Mouse (Mus musculus) heart, embryonic 11.5 days (tissue): Measurements from ENCODE around the gene Nrxn3. TPM values are rescaled to one million over a fixed set of nuclear protein-coding genes. Genes with fewer than 3 reads are reported as not detected.

Experiments
- ATAC-seq: fragments of 200-750 bp; cut with Nextera tagmentation; replicated peaks from 2 replicates; pipeline ENCODE4 v1.8.0; 2017; ENCODE audit warnings: moderate library complexity; ENCODE audit not compliant: insufficient number of reproducible peaks, low FRiP score, low TSS enrichment
- H3K27ac ChIP-seq: fragments of 300-500 bp; sonication (generic); 2 replicates; pipeline ENCODE4 v1.5.1; 2014; ENCODE audit warnings: mild to moderate bottlenecking, low read depth, low read length
- H3K27me3 ChIP-seq: fragments of 300-500 bp; sonication (generic); 2 replicates; pipeline ENCODE4 v1.6.1; 2014; ENCODE audit warnings: mild to moderate bottlenecking, low read length, mixed read lengths; ENCODE audit not compliant: control insufficient read depth, insufficient read depth
- H3K36me3 ChIP-seq: fragments of 300-500 bp; sonication (generic); 2 replicates; pipeline ENCODE4 v1.6.1; 2014; ENCODE audit warnings: mild to moderate bottlenecking, low read length, moderate library complexity, mixed read lengths; ENCODE audit not compliant: control insufficient read depth, insufficient read depth
- H3K4me1 ChIP-seq: fragments of 300-500 bp; sonication (generic); 2 replicates; pipeline ENCODE4 v1.6.1; 2014; ENCODE audit warnings: low read length; ENCODE audit not compliant: control insufficient read depth, insufficient read depth
- H3K4me2 ChIP-seq: fragments of 300-500 bp; sonication (generic); 2 replicates; pipeline ENCODE4 v1.6.1; 2014; ENCODE audit warnings: mild to moderate bottlenecking, moderate library complexity
- H3K4me3 ChIP-seq: fragments of 300-500 bp; sonication (generic); 2 replicates; pipeline ENCODE4 v1.5.1; 2014; ENCODE audit warnings: low read depth, low read length
- H3K9ac ChIP-seq: fragments of 300-500 bp; sonication (generic); 2 replicates; pipeline ENCODE4 v1.6.1; 2014; ENCODE audit warnings: mild to moderate bottlenecking, low read depth, low read length, moderate library complexity
- H3K9me3 ChIP-seq: fragments of 300-500 bp; sonication (generic); replicated peaks from 2 replicates; pipeline ENCODE4 v1.6.1; 2016; ENCODE audit warnings: low read length; ENCODE audit not compliant: control insufficient read depth
- WGBS: fragments of 180-500 bp; shearing (Covaris S2); extraction: QIAGEN DNeasy Blood & Tissue Kit; methylation state at CpG from one replicate; pipeline ENCODE4 v1.1.7; 2014; ENCODE audit not compliant: insufficient replicate concordance; 5-methylcytosine and 5-hydroxymethylcytosine counted together
- polyA plus RNA-seq: library from polyadenylated mRNA; unstranded; fragments of >200 nt; fragmentation: Nextera tagmentation; extraction: Ambion mirVana; gene quantifications from 2 replicates; pipeline ENCODE4 v1.2.1, GENCODE M21; 2014

Nrxn3 gene
- polyA plus RNA-seq, 1 experiment from 2014 or later, result 4.5 TPM

DNA sequence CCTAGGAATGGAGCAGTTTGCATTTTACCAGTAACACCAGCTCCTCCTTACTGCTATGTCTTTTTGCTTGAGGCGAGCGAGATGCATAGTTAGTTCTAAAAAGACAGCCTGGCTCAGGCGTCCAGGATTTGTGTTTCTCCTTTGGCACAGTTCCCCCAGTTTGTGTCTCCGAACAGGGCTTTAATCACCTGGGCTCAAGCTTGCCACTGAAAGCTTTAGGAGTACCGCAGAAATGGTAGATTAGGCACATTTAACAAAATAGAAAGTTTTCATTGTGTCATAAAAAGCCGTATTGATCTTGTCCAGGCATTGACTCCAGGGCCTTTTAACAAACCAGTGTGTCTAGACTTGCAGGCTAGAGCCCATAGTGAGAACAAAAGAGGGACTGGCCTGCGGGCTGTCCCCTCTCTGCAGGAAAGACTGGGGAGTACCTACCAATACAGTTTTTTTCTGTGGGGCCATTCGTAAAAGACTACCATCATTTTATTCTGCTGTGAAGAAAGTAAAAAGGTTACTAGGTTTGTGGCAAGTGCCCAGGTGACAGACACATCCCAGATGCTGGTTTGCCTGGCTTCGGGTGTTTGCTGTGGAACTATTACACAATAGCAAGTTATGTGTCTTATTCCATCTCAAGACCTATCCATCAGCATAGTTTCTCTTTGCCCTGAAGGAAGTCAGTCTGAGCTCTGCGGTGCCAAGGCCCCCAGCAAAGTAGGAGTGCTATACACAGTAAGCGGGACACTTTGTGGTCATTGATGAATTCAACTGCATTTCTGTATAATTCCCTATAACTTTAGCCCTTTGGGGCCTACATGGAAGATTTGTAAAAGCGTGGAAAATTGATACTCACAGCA is 451.9 kb downstream of the Nrxn3 start:
- Histone ChIP-seq H3K4me1 (no peaks in the 10 kb centered on the region), H3K27ac (no peak overlapping the region), H3K9me3 (no peaks in the 10 kb centered on the region), H3K4me3 (no peak overlapping the region), H3K9ac (no peak overlapping the region), H3K4me2 (no peak overlapping the region), H3K36me3 (no peaks in the 10 kb centered on the region), H3K27me3 (no peaks in the 10 kb centered on the region)
- 69% methylated on average over 12 of the region's 12 CpGs for WGBS
- no peak for ATAC-seq

DNA sequence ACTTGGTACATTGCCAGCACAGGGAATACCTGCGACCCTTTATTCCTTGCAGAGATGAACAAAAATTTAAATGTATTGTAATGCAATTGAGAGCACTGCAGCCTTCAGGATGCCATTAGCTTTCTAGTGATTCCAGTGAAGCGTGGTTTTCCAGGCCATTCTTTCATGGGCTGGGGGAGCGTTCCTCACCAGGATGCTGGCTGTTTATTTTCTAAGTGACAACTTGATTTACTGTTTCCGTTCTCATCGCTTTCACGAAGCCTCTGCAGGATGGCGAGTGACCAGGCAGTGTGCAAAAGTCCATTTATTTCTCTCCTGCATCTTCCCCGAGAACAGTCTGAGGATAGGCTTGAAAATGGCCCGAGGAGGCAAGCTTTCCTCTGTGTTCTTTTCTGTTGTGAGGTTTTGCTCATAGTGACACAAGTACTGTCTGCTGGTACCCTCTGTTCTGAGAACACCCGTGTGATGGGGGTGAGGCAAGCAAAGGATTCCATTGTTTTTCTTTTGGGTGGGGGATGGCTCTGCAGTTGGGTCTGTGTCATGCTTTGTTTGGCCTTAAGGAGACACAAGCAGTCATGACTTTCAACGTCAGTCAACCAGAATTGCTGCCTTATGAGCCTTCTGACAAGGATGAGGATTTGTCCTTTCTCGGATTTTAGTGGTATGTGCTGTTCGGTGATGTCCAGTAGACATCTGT is 457.4 kb downstream of the Nrxn3 start:
- Histone ChIP-seq H3K27ac (no peak overlapping the region), H3K36me3 (no peaks in the 10 kb centered on the region), H3K27me3 (no peaks in the 10 kb centered on the region), H3K4me1 (no peaks in the 10 kb centered on the region), H3K9me3 (no peaks in the 10 kb centered on the region), H3K4me3 (no peak overlapping the region), H3K4me2 (no peak overlapping the region), H3K9ac (no peak overlapping the region)
- no peak for ATAC-seq
- WGBS, result 59% methylated on average over 13 of the region's 13 CpGs

DNA sequence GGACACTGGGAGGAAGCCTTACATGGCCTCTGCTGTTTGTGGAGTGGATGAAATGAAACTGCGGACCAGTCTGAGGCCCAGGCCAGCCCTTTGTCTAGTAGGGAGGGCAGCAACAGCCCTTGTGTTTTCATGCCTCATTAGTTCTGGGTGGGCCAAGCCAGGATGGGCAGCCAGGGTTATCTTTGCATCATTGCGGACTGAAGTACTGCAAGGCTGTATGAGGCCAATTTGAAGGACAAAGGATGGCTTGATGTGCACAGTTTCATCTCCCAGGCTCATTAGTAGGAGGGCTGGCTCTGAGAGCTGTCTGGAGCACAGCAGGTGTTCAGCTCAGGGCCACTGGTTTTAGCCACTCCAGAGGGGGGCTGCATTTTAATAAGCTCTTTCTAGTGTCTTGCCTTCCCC is 458.5 kb downstream of the Nrxn3 start:
- no peak for ATAC-seq

DNA sequence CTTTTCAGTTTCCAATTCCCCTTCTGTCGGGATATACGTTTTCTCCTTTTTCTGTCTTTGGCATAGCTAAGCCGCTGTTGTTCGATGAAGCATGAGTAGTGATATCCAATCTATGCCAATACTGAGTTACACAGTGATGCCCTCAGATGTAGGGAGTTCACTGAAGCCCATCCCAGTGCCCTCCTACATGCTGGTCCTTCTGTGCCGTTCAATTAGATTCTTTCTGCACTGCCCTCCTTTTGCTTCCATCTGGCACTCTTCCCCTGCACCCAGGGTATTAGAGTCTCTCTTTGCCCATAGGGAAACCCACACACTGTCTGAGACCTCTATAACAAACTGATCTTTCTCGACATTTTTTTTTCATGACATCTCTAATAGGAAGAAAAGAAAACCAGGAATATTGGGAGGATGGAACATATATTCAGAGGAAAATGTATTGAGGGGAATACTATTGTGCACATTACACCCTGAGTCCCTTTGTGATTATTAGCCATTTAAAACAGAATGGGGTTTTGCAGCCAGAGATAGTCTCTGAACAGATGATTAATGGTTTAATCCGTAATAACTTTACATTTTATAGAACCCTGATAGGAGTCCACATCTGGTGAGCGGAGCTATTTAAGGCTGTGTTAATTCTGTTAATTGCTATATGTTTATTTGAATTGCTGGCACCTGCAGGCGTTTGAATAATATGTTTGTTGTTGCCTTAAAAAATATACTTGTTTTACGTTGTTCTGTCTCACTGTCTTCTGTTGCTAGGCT is 476.3 kb downstream of the Nrxn3 start:
- Histone ChIP-seq H3K4me1 (no peaks in the 10 kb centered on the region), H3K9me3 (no peaks in the 10 kb centered on the region), H3K27me3 (no peaks in the 10 kb centered on the region), H3K27ac (no peak overlapping the region), H3K4me2 (no peak overlapping the region), H3K4me3 (no peak overlapping the region), H3K9ac (no peak overlapping the region), H3K36me3 (no peaks in the 10 kb centered on the region)
- no peak for ATAC-seq
- WGBS, result 75% methylated on average over 10 of the region's 10 CpGs

More for the DNA sequence above, 458.5 kb downstream of the Nrxn3 start:
- Histone ChIP-seq H3K9me3 (no peaks in the 10 kb centered on the region), H3K4me1 (no peaks in the 10 kb centered on the region), H3K27ac (no peak overlapping the region), H3K4me2 (no peak overlapping the region), H3K9ac (no peak overlapping the region), H3K36me3 (no peaks in the 10 kb centered on the region), H3K27me3 (no peaks in the 10 kb centered on the region), H3K4me3 (no peak overlapping the region)
- 49% methylated on average over 2 of the region's 2 CpGs for WGBS

DNA sequence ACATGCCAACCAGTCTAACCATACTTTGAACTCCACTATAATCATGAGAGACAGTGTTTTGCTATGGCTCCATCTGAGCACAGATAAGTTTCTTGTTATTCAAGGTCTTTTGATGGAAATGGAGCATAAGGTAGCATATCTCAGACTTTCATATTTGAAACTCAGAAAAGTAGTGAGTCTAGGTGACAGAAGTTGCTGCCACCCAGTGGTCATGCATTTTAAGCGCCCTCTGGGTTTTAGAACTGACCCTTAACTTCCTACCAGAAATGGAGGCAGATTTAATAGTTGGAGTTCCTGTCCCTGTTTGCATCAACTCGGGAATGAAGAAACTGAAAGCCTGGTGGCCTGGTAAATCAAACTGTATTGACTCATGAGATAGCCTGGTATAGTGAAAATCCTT is 488.9 kb downstream of the Nrxn3 start:
- H3K4me3 ChIP-seq, result no peak overlapping the region
- no peak overlapping the region for H3K4me2 ChIP-seq
- no peaks in the 10 kb centered on the region for H3K4me1 ChIP-seq
- H3K27ac ChIP-seq, result no peak overlapping the region
- no peaks in the 10 kb centered on the region for H3K27me3 ChIP-seq
- H3K9ac ChIP-seq, result no peak overlapping the region
- H3K9me3 ChIP-seq, result no peaks in the 10 kb centered on the region
- 36% methylated on average over 2 of the region's 2 CpGs for WGBS
- no peaks in the 10 kb centered on the region for H3K36me3 ChIP-seq
- no peak for ATAC-seq

DNA sequence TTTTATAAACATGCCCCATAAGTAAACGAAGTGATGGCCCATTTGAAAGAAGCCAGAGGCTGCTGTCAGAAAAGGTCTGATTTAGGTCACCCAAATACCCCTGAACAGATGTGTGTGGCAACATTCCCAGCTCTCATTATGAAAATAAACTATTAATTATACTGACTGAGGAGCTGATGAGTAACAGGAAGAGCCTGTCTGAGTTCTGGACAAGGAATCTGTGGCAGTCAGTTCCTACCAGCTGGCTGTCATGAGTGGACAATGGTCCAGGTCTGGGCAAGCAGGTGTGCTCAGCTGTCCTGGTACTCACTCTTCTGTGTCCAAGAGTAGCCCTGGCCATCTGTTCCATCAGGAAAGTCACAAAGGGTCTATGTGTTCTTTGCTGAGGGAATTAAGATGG is 517.1 kb downstream of the Nrxn3 start:
- Histone ChIP-seq H3K4me2 (no peak overlapping the region), H3K27me3 (no peaks in the 10 kb centered on the region), H3K27ac (no peak overlapping the region), H3K9me3 (no peaks in the 10 kb centered on the region), H3K36me3 (no peaks in the 10 kb centered on the region), H3K4me3 (no peak overlapping the region), H3K4me1 (no peaks in the 10 kb centered on the region), H3K9ac (no peak overlapping the region)
- ATAC-seq, result no peak
- WGBS, result 43% methylated on average over 1 of the region's 1 CpGs

DNA sequence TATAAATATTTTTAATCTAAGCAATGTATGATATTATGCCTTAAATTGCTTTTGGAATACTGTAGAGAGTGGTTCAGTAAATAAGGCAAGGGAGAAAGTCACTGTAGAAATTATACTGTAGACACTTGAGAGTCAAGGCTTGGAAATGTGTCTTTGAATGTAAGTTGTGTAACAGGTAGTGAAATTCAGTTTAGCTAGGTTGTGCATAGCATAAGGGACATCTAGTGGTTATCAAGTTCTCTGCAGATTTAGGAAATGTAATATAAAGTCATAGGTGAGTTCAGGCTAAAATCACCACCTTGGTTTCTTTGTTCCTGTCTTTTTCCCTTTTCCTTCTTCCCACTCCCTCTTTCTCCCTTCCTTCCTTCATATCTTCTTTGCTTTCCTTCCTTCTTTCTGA is 518.9 kb downstream of the Nrxn3 start:
- H3K9me3 ChIP-seq, result no peaks in the 10 kb centered on the region
- H3K4me2 ChIP-seq, result no peak overlapping the region
- no peak for ATAC-seq
- H3K9ac ChIP-seq, result no peak overlapping the region
- H3K27me3 ChIP-seq, result no peaks in the 10 kb centered on the region
- no peak overlapping the region for H3K4me3 ChIP-seq
- H3K4me1 ChIP-seq, result no peaks in the 10 kb centered on the region
- no peaks in the 10 kb centered on the region for H3K36me3 ChIP-seq
- no peak overlapping the region for H3K27ac ChIP-seq

DNA sequence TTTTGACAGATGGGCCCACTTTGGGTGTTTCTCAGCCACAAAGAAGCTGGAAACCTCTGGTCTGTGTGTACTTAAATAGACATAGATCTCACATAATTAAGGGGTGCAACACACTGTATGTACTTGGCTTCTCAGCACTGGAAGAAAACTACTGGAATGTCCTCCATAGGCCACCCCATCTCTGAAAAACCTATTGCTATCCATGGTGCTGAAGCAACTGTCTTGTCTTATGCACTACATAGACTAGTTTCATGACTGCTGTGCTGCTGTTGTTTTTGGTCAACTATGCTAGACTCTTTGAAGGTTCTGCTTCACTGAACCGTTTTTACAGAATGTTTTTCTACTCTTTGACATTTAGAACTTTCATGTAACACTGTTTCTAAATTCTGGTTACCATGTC is 519.8 kb downstream of the Nrxn3 start:
- WGBS, result 29% methylated on average over 1 of the region's 1 CpGs
- H3K27me3 ChIP-seq, result no peaks in the 10 kb centered on the region
- H3K4me1 ChIP-seq, result no peaks in the 10 kb centered on the region
- no peak overlapping the region for H3K4me3 ChIP-seq
- no peaks in the 10 kb centered on the region for H3K36me3 ChIP-seq
- no peak overlapping the region for H3K27ac ChIP-seq
- no peak for ATAC-seq
- H3K9ac ChIP-seq, result no peak overlapping the region
- H3K9me3 ChIP-seq, result no peaks in the 10 kb centered on the region
- H3K4me2 ChIP-seq, result no peak overlapping the region
